Mouse (Mus musculus): Measurements from ENCODE around the gene Ap2m1.

Ap2m1 gene

DNA sequence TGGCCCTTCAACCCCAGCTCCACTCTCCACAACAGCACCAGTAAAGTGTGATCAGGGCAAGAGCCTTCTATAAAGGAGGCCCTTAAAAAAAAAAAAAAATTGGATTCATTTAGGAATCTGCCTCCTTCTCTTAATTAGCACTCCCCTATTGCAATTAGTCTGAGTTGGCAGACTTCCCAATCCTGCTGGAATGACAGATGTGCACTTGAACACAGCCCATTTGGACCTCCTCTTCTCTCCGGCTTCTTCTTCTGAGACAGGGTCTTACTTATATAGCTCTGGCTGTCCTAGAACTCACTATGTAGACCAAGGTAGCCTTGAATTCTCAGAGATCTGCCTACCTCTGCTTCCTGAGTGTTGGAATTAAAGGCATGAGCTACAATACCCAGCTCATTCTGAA, 5.9 kb upstream of the Ap2m1 start:
- no peak for DNase-seq (ENCODE audit: low spot score in 2 of 2)

GRCm38 (mm10) chr16:20530941-20531340, 4.3 kb upstream of the Ap2m1 start:
- DNase-seq (ENCODE audit: low spot score in 2 of 2) = no peak

- no peak for DNase-seq (ENCODE audit: low spot score in 2 of 2)
Observed at GRCm38 (mm10) chr16:20534617-20535295, 522 bp upstream of the Ap2m1 start.

DNA sequence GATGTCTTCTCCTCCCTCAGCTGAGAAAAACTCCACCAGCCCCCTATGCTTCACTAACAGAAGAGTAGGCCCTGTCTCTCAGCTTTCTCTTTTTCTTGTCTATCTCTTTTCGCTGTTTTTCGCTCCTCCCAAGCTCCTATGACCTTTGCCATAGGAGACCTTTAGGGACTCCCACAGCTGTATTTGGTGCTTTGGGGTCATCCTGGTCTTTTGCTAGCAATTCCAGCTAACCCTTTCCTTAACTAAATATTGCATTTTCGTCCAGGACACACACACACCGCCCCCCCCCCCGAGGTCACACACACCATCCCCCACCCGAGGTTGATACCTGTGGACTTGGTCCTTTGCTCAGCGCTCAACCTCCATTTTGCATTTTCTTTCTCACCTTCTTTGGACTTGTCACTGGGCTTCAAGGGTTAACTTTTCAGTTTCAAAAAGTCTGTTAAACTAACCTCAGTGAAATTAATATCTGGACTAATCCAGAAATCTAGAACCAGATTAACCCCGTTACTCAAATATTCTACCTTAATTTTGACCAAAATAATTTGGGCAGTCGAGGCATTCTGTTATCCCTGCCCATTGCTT, 895 bp downstream of the Ap2m1 start:
- DNase-seq (ENCODE audit: low spot score in 2 of 2) = no peak

DNA sequence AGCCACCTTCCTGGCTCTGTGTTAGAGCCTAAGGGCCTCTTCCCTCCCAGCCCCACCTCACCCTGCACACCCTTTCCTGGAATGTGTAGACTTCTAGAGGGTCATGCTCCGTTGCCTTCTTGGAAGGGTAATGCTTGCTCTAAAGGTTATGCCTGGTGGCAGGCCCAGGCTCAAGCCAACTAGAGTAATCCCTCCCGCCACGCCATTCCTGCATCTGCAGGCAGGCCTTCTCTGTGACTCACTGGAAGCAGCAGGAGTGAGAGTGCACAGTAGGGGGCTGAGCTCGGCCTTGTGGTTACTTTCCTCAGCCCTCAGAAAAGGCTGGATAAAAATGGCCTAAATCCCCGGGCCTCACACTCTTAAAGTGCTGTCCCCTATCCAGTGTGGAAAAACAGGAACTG, 1.8 kb downstream of the Ap2m1 start:
- no peak for DNase-seq (ENCODE audit: low spot score in 2 of 2)

DNA sequence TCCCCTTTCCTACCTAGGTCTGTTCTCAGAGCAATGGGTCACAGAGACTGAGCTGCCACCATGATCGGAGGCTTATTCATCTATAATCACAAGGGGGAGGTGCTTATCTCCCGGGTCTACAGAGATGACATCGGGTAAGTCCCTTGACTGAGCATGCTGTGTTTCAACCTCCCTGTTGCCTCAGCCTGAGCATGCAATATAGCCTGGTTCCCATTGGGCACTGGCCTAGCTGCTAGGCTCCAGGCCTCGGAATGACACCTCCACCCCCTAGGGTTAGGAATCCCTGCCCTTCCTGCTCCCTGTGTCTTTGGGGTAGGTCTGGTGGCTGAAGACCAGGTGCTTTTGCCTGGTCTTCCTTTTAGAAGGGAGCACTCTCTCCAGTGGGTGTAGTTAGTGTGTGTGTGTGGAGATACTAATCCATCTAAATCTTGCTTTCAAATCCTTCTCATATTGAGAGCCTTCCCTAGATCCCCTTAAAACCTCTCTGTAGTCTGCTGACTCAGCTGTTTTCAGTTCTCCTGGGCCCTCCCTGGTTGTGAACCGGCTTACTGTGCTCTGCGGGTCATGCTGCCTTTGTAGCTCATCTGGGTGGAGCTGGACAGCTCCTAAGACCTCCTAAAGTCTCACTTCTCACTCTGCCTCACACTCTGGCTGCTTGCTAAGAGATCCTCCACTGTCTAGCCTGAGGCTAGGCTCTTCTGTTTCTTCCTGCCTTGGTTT, 2.5 kb downstream of the Ap2m1 start:
- DNase-seq (ENCODE audit: low spot score in 2 of 2) = no peak

DNA sequence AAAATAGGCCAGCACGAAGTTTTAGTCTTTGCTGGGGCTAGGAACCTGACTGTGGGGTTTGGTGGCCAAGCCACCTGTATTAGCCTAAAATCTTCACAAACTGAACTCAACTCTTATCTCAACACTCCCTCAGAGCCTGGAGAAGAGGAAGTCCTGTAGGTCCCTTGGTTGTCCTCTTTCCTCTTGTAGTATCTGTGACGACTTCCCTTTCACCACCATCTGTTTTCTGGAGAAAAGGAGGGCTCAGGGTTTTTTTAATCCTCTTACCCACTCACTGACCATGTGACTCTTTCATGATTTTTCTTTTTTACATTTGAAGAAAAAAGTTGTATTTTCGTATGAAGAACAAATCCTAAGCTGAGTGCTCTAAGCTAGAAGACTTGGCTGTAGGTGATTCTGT, 4.4 kb downstream of the Ap2m1 start:
- no peak for DNase-seq (ENCODE audit: low spot score in 2 of 2)

DNA sequence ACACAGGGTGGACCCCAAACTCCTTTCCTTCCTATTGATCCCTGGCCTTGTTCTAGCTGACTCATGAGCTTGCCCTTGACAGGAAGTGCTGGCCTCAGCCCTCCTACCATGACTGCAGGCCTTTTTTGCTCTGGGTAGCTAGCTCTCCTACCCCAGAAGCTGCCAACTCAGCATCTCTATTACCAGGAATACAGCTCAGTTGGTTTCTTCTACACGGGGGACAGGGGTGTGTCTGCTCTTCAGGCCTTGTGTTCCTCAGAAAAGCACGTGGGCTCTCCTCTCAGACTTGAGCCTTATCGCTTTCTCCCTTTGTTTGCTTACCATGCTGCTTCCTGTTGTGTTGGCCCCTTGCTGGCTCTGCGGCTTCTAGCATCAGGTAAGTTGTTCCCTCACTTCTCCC, 5.2 kb downstream of the Ap2m1 start:
- no peak for DNase-seq (ENCODE audit: low spot score in 2 of 2)

GRCm38 (mm10) chr16:20545696-20546095, 10.4 kb downstream of the Ap2m1 start:
- no peak for DNase-seq (ENCODE audit: low spot score in 2 of 2)

DNA sequence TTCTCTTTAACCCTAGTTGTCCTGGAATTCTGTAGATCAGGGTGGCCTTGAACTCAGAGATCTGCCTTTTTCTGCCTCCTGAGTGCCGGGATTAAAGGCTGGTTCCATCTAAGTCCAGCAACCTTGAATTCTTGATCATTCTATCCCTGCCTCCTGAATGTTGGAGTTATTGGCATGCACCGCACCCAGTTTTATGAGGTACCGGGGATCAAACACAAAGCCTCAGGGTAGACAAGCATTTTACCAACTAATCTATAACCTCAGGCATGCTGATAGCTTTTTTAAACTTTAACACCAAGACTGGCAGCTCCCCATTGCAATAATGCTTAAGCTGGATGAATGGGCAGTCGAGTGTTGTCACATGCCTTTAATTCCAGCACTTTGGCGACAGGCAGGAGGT, 12.1 kb downstream of the Ap2m1 start:
- no peak for DNase-seq (ENCODE audit: low spot score in 2 of 2)

- DNase-seq (ENCODE audit: low spot score in 2 of 2) = peak; percentile 94 to 96
Observed at GRCm38 (mm10) chr16:20548096-20548948, 13.0 kb downstream of the Ap2m1 start, which contains the start of gene Abcf3. Gene Abcf3, plus strand, starts transcription at chr16:20548577.

DNA sequence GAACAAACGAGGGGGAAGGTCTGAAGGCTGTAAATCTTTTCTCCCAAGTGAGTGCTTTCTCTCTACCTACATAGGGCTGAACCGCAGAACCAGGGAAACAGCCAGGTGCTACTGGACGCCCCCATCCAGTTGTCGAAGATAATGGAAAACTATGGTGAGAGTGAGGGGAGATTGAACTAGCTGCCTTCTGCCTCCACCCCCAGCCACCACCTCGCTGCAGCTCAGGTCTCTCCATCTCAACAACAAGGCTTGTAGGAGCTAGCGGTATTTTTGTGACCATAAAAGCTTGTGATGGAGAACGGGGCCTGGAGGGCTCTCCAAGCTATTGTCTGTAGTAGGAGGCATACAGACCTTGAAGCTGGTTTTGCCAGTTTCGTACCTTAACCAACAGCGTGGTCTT, 13.9 kb downstream of the Ap2m1 start:
- DNase-seq (ENCODE audit: low spot score in 2 of 2) = no peak

DNA sequence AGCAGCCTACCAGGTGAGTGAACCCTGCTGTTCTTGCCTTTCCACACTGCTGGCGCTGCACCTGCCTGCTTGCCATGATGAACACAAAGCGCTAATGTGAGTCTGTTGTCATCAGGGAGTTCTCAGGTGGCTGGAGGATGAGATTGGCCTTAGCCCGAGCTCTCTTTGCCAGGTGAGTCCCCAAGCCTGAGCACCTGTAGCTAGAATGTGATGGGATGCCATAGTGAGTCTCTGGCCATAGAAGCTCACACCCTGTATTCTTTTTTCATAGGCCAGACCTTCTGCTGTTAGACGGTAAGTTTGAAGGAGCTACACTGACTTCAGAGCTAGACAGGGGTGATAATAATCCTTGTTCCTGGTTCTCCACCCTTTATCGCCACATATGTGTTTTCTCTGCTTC, 16.4 kb downstream of the Ap2m1 start:
- DNase-seq (ENCODE audit: low spot score in 2 of 2) = no peak

- no peak for DNase-seq (ENCODE audit: low spot score in 2 of 2)
Observed at GRCm38 (mm10) chr16:20552594-20552993, 17.3 kb downstream of the Ap2m1 start.

GRCm38 (mm10) chr16:20555000-20555399, 19.7 kb downstream of the Ap2m1 start:
- no peak for DNase-seq (ENCODE audit: low spot score in 2 of 2)

DNA sequence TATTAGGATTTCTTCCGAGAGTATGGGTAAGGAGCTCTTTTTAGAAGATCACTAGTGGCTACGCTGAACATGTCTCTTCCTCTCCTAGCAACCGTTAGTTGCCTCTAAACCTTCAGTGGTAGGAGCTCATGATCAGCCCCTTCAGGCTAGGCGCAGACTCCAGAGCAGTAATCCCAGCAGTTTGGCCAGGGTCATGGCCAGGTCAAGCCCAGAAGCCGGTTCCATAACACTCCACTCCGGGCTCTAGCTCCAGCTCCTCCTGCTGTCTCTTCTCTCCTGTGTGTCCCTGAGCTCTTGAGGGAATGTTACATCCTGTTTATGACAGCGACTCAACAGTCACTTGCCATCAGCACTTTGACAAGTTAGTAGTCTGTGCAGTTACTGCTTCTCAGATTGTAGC, 22.1 kb downstream of the Ap2m1 start:
- no peak for DNase-seq (ENCODE audit: low spot score in 2 of 2)

GRCm38 (mm10) chr16:20565075-20565474, 29.8 kb downstream of the Ap2m1 start:
- no peak for DNase-seq (ENCODE audit: low spot score in 2 of 2)

DNA sequence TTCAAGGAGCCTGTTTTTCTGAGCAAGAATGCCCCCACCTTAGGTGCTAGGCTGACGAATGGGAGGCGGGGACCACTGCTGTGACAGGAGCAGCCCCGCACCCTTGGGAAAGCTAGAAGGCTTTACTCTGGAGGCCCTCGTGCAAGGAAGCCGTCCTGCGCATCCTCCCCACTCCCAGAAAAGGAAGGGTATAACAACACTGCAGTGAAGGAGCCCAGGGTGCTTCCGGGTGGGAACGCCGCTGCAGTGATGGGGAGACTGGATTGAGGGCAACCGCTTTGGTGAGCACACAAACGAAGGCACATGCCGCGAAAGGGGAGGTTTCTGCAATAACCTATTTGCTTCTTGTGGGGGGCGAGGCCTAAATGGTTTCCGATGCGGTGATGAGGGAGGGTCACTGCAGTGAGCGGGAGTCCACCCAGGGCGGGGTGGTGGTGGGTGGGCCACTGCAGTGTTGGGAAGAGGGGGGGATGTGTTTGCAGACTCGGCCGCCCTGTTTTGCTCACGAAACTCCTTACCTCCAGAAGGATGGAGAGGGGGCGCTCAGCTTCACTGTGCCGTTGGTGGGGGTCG, 54.2 kb downstream of the Ap2m1 start, which contains the start of gene Vwa5b2:
Gene Vwa5b2, plus strand, starts transcription at position 106 of the 573 bp plus-strand sequence.
- DNase-seq (ENCODE audit: low spot score in 2 of 2) = no peak

DNA sequence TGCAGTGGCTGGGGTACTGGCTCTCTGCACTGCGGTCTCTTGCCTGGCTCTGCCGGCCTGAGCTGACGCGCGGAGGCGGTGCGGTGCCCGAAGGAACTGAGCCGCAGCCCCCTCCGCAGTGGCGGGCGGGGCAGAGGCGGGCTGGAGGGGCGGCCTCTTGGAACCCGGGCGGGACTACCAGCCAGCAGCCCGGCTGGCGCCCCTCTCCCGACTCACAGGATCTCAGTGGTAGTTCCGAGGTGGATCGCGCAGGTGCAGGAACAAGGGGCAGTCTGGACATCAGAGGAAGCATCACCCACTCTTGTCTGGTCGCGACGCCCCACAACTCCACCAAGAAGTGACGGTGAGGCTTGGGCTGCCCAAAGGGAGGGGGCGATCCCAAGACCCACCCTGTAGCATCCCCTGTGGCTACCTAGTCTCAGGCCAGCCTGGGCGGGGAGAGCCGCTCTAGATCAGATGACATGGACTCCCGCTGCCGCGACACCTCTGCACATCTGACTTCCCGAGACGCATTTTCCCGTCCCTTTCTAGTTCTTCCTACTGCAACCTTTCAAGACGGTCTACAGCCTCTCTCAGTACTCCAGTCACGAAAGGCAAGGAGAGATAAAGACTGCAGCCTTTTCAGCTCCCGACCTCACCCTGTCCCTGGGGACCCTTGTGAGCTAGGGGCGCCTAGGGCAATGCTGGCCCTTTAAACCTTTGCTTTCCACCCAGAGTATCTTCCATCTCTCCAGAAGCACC, 54.8 kb downstream of the Ap2m1 start:
- DNase-seq (ENCODE audit: low spot score in 2 of 2) = no peak

DNA sequence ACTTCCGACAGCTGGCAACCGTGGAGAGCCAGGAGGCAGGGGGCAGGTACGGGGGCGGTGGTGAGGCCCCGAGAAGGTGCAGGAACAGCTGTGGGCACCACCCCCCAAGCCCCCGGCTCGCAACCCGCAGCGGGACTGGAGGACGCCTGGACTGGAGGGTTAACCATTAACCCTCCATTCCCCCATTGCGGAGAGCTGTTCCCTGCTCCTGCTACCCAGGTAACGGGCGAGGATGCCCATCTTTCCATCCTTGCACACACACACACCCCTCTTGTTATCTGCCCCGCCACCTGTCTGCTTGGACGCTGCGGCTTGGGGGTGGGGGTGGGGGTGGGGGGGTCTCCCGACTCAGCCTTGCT, 55.4 kb downstream of the Ap2m1 start:
- no peak for DNase-seq (ENCODE audit: low spot score in 2 of 2)

DNA sequence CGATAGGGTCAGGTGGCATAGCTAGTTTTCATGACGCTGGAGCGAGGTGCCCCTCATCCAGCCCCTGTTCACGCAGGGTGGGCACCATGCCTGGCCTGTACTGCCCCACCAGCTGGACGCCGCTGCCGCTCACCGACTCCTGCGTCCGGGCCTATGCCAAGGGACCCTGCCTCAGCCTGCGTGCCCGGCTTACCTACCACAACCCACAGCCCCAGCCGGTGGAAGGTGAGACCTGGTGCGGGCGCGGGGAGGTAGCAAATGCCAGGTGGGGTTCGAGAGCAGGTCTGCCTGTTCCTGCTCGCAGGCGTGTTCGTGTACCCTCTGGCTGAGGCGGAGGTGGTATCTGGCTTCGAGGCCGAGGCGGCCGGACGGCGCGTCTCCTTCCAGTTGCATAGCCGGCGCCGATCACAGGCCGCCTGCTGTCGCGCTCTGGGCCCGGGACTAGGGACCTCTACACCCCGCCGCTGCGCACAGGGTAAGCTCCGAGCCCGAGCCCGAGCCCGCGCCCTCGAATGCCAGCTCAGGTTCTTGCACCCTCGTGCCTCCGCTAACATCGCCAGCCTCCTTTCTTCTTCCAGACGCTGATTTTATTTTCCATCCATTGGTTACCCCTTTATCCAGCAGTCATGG, 55.9 kb downstream of the Ap2m1 start:
- no peak for DNase-seq (ENCODE audit: low spot score in 2 of 2)
